Mouse (Mus musculus) bone marrow, adult 2 months (tissue): Measurements from ENCODE around the gene Pigu.

Source experiments
- CTCF ChIP-seq: fragments of 200-500 bp; IDR thresholded peaks from 2 replicates; pipeline ENCODE4 v1.5.1; 2011; ENCODE audit warnings: low read length, control low read depth; ENCODE audit not compliant: control insufficient read depth, insufficient read depth
- POLR2A ChIP-seq: fragments of 200-500 bp; IDR thresholded peaks from 2 replicates; pipeline ENCODE4 v1.6.1; 2011; ENCODE audit warnings: low read depth, mild to moderate bottlenecking, control low read depth, low read length, borderline replicate concordance; ENCODE audit not compliant: control insufficient read depth

DNA sequence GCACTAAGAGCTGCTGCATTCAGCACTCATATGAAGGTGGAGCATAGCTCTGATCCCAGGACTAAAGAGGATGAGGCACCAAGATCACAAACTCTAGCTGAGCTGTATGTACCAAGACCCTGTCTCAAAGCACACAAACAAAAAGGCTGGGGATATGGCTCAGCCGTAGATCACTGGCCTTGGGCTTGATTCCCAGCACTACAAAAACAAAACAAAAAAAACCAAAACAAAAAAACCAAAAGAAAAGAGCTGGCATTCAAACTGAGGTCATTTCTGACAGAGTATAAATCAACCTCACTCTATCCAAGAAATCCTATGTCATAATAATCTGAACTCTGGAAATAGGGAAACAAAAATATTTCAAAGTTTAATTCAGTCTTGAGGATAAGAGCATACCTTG is 23.8 kb downstream of the Pigu start:
- TF ChIP-seq POLR2A (no peak), CTCF (no peak)
